Mouse (Mus musculus) testis, adult 2 months (tissue): Measurements from ENCODE around the gene Cyld.

Source experiments
- CTCF ChIP-seq: fragments of 200-500 bp; IDR thresholded peaks from 2 replicates; pipeline ENCODE4 v1.5.1; 2012; ENCODE audit warnings: low read depth, mild to moderate bottlenecking, inconsistent platforms, low read length, moderate library complexity; ENCODE audit not compliant: control insufficient read depth, insufficient read depth, insufficient replicate concordance
- POLR2A ChIP-seq: fragments of 200-500 bp; IDR thresholded peaks from 2 replicates; pipeline ENCODE4 v1.6.1; 2012; ENCODE audit warnings: low read depth, mild to moderate bottlenecking, inconsistent platforms, low read length, moderate library complexity; ENCODE audit not compliant: control insufficient read depth

GRCm38 (mm10) chr8:88761980-88762379 is 65.2 kb downstream of the Cyld start:
- TF ChIP-seq CTCF, result no peak
- TF ChIP-seq POLR2A, result no peak
